Mouse (Mus musculus): ENCODE measurements around the gene Foxa2.

DNA sequence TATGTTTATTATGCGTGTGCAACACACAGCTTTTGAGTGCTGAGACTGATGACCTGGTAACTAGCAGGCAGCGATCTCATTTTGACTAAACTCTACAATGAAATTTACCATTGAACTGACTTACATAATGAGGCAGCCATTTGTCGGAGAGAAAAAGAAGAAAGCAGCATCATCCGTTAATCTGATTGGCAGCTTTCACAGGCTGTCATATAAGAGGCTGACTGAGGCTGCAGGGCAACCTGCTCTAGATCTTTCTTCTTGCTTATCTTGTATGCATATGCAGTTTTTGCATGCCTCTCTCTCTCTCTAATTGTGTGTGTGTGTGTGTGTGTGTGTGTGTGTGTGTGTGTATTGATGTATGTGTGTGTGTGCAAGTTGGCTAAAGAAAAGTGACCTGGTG is 38.4 kb upstream of the Foxa2 start:
- TF ChIP-seq CTCF (IDR thresholded peaks at IDR 0.05; ENCODE audit: extremely low read depth, insufficient read length, insufficient replicate concordance, low read depth, low read length) (no peak), POLR2A (IDR thresholded peaks at IDR 0.05; ENCODE audit: low read depth, low read length) (no peak)

Data from small intestine, adult 2 months (tissue).